Mouse (Mus musculus): Measurements from ENCODE around the gene Aoah. TPM values are rescaled to one million over a fixed set of nuclear protein-coding genes. Genes with fewer than 3 reads are reported as not detected.

Aoah gene
- total and polyA plus RNA-seq, 2 experiments from 2014 or later: 0.42 to 0.89 TPM

DNA sequence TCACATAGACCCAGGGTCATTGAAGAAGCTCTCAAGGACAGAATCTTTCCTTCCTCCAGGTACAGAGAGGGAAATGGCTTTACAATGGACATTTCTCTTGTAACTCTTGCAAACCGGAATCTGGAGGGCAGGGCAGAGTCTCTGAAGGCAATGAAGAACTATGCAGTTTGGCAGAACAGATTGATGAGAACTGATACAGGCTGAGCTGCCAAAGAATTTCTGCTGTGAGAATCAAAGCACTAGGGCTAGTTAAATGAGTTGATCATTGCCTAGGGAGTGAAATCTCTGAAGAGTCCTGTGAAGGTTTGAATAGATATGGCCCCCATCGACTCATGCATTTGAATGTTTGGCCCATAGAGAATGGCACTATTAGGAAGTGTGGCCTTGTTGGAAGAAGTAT lies 34.8 kb downstream of the Aoah start:
- WGBS: 61% methylated on average over 2 of the region's 2 CpGs
- no peak for TF ChIP-seq CTCF (IDR thresholded peaks at IDR 0.05; ENCODE audit: low read depth)
- no peaks in the 10 kb centered on the region for H3K9me3 ChIP-seq (ENCODE audit: low read length)

DNA sequence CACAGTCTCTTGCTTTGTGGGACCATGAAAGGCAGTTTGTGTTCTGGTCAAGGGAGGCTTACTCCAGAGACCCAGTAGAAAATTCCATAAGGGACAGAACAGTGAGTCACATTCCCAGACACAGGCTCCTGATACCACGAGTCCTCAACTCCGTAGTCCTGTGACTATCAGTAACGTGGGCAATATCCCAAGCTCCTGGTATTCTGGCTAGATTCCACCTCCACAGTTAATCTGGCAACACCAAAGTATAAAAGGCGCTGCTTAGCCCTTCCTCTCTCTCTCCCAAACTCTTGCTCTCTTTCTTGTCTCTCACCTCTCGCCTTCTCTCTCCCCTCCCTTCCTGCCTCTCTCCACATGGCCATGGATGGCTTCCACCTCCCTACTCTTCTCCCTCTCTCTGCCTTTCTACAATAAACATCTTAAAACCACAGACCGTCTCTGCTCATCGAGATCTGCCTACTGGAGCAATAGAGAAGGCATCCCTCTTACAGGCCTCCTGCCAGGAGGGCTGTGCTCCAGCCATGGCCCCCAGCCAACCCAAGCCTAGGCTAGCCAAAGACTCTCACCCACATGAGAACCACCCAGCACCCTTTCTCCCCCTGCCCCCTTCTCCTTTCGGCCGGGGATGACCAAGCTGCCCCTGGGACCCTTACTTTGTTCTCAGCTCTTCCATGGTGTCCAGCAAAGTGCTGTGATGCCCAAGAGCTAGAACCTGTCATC lies 35.4 kb downstream of the Aoah start:
- H3K36me3 ChIP-seq (ENCODE audit: insufficient read depth, low read length): no peaks in the 10 kb centered on the region
- no peaks in the 10 kb centered on the region for H3K27me3 ChIP-seq (ENCODE audit: insufficient read depth, low read length)
- DNase-seq (ENCODE audit: low spot score) (no peak), ATAC-seq (no peak)
- no peak overlapping the region for H3K27ac ChIP-seq
- H3K9ac ChIP-seq (replicated peaks; ENCODE audit: low read length): no peak overlapping the region
- no peaks in the 10 kb centered on the region for H3K4me1 ChIP-seq (ENCODE audit: insufficient read depth, low read length)
- no peaks in the 10 kb centered on the region for H3K9me3 ChIP-seq (ENCODE audit: low read length)
- no peak overlapping the region for H3K4me2 ChIP-seq (ENCODE audit: low read depth, low read length)
- WGBS: 69% methylated on average over 9 of the region's 9 CpGs
- no peak overlapping the region for H3K4me3 ChIP-seq (ENCODE audit: low read length)
- no peak for TF ChIP-seq CTCF (IDR thresholded peaks at IDR 0.05; ENCODE audit: low read depth)

More for the DNA sequence above, 34.8 kb downstream of the Aoah start:
- no peak overlapping the region for H3K9ac ChIP-seq (replicated peaks; ENCODE audit: low read length)
- DNase-seq (ENCODE audit: low spot score) (no peak), ATAC-seq (no peak)
- H3K4me1 ChIP-seq (ENCODE audit: insufficient read depth, low read length): no peaks in the 10 kb centered on the region
- no peak overlapping the region for H3K4me2 ChIP-seq (ENCODE audit: low read depth, low read length)
- H3K36me3 ChIP-seq (ENCODE audit: insufficient read depth, low read length): no peaks in the 10 kb centered on the region
- no peak overlapping the region for H3K4me3 ChIP-seq (ENCODE audit: low read length)
- H3K27me3 ChIP-seq (ENCODE audit: insufficient read depth, low read length): no peaks in the 10 kb centered on the region
- no peak overlapping the region for H3K27ac ChIP-seq

DNA sequence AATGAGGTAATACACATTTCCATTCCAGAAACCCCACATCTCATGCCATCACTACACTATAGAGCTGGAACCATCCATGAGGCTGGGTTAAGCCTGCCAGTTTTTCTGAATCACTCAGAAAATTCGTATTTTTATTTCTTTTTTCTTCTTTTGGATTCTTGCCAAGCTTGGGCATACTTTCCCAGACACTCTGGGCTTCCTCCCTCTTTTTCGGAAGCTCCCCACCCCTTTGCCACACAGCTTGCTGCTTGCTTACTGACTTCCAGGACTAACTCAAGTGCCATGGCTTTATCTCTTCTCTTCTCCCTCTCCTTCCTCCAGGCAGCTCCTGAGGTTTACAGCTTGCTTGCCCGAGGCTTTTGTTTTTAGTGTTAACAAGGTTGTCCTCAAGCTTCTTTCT lies 62.0 kb downstream of the Aoah start:
- Histone ChIP-seq H3K4me2 (ENCODE audit: low read depth, low read length) (no peak overlapping the region), H3K4me1 (ENCODE audit: insufficient read depth, low read length) (no peaks in the 10 kb centered on the region), H3K27ac (no peak overlapping the region), H3K4me3 (ENCODE audit: low read length) (no peak overlapping the region), H3K9ac (replicated peaks; ENCODE audit: low read length) (no peak overlapping the region), H3K27me3 (ENCODE audit: insufficient read depth, low read length) (no peaks in the 10 kb centered on the region), H3K36me3 (ENCODE audit: insufficient read depth, low read length) (no peaks in the 10 kb centered on the region), H3K9me3 (ENCODE audit: low read length) (no peaks in the 10 kb centered on the region)
- no peak for ATAC-seq
- WGBS: 33% methylated on average over 3 of the region's 3 CpGs
- no peak for TF ChIP-seq CTCF (IDR thresholded peaks at IDR 0.05; ENCODE audit: low read depth)
- DNase-seq (ENCODE audit: low spot score): no peak

DNA sequence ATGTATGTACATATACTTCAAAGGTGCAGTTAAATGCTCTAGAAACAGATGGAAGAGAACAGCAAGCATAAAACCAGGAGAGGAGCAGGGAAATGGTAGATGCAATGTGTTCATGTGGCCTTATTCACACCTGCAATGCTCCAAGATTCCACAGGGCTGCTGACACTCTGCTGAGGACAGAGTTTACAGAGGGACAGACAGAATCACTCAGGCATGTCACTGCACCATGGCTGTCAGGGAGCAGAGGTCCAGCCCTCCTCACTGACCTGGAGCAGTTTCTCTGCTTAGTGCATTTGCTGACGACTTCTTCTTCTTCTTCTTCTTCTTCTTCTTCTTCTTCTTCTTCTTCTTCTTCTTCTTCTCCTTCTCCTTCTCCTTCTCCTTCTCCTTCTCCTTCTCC lies 105.5 kb downstream of the Aoah start:
- Histone ChIP-seq H3K4me3 (ENCODE audit: low read length) (no peak overlapping the region), H3K4me2 (ENCODE audit: low read depth, low read length) (no peak overlapping the region), H3K9ac (replicated peaks; ENCODE audit: low read length) (no peak overlapping the region), H3K36me3 (ENCODE audit: insufficient read depth, low read length) (no peaks in the 10 kb centered on the region), H3K9me3 (ENCODE audit: low read length) (no peaks in the 10 kb centered on the region), H3K27ac (no peak overlapping the region), H3K4me1 (ENCODE audit: insufficient read depth, low read length) (peaks cover 11% of the 10 kb centered on the region; the same call in 1 of the 2 replicates), H3K27me3 (ENCODE audit: insufficient read depth, low read length) (no peaks in the 10 kb centered on the region)
- WGBS: 71% methylated on average over 1 of the region's 1 CpGs
- no peak for TF ChIP-seq CTCF (IDR thresholded peaks at IDR 0.05; ENCODE audit: low read depth)
- no peak for DNase-seq (ENCODE audit: low spot score)
- no peak for ATAC-seq

DNA sequence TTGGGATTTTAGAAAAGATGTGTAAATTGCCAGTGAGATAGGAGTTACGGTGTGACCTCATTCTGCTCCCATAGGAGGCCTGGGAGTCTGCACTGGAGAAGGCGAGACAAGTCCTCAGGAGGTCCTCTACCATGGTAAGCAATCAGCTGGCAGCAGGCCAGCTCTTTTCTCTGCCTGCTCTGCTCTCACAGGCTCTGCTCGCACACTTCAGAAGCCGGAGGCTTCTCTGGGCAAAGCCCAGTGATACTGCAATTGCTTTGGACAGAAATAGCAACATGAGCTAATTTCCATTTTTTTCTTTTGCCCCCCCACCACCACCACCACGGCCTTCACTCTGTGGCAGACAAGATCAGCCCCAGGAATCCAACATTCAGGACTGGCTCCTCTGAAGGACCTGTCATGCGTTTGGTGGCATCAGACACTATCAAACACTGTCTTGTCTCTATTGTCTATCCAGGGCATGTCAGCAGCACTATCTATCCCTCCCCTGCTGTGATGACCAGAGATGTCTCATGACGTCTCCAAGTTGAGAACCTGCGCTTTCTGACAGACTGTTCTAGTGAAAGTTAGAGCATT lies 106.6 kb downstream of the Aoah start:
- H3K9me3 ChIP-seq (ENCODE audit: low read length): no peaks in the 10 kb centered on the region

DNA sequence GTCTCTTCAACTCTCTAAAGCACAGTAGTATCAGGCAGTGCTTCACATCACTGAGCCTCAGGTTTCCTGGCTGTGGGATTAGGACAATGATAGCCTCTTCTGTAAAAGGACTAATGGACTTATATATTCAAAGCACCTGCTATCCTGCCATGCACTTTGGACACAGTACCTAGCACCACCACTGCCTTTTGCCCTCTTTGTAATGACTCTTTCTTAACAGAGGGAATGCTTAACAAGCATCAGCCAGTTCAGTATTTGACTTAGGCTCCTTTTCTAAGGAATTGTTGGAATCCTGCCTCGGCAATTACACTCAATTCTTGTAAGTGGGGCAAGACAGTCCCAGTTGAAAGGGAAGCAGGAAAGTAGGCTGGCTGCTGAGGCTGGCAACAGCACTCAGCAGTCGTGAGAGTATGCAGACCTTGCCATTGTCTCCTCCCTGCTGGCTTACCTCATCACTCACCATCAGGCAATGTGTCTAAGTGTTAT lies 107.1 kb downstream of the Aoah start:
- ATAC-seq (peak; percentile 73), DNase-seq (ENCODE audit: low spot score) (peak; percentile 62)
- Histone ChIP-seq H3K27me3 (ENCODE audit: insufficient read depth, low read length) (no peaks in the 10 kb centered on the region), H3K4me2 (ENCODE audit: low read depth, low read length) (no peak overlapping the region), H3K27ac (peak overlapping the region; percentile 55; the same call in 1 of the 2 replicates), H3K9ac (replicated peaks; ENCODE audit: low read length) (no peak overlapping the region), H3K36me3 (ENCODE audit: insufficient read depth, low read length) (no peaks in the 10 kb centered on the region), H3K4me3 (ENCODE audit: low read length) (no peak overlapping the region), H3K4me1 (ENCODE audit: insufficient read depth, low read length) (peaks cover 11% of the 10 kb centered on the region; the same call in 1 of the 2 replicates), H3K9me3 (ENCODE audit: low read length) (no peaks in the 10 kb centered on the region)
- TF ChIP-seq CTCF (IDR thresholded peaks at IDR 0.05; ENCODE audit: low read depth): no peak
- WGBS: 9% methylated on average over 2 of the region's 2 CpGs

More for the DNA sequence above, 106.6 kb downstream of the Aoah start:
- Histone ChIP-seq H3K4me3 (ENCODE audit: low read length) (no peak overlapping the region), H3K27ac (peak overlapping the region; percentile 55; the same call in 1 of the 2 replicates), H3K36me3 (ENCODE audit: insufficient read depth, low read length) (no peaks in the 10 kb centered on the region), H3K9ac (replicated peaks; ENCODE audit: low read length) (no peak overlapping the region), H3K27me3 (ENCODE audit: insufficient read depth, low read length) (no peaks in the 10 kb centered on the region), H3K4me2 (ENCODE audit: low read depth, low read length) (no peak overlapping the region), H3K4me1 (ENCODE audit: insufficient read depth, low read length) (peaks cover 11% of the 10 kb centered on the region; the same call in 1 of the 2 replicates)
- WGBS: 23% methylated on average over 8 of the region's 8 CpGs
- peak; percentile 86 for DNase-seq (ENCODE audit: low spot score)
- peak; percentile 84 for ATAC-seq
- no peak for TF ChIP-seq CTCF (IDR thresholded peaks at IDR 0.05; ENCODE audit: low read depth)
